Mouse (Mus musculus): ENCODE data around the gene Nemp1. TPM values are rescaled to one million over a fixed set of nuclear protein-coding genes. Genes with fewer than 3 reads are reported as not detected.

Gene Nemp1
- polyA plus RNA-seq, 1 experiment from 2014 or later = 8.9 TPM

- Histone ChIP-seq H3K9me3 (ENCODE audit: control insufficient read depth, low read length) (no peaks in the 10 kb centered on the region), H3K9ac (ENCODE audit: low read length) (no peak overlapping the region), H3K4me2 (ENCODE audit: low read length) (no peak overlapping the region), H3K27ac (ENCODE audit: low read depth) (no peak overlapping the region), H3K4me1 (replicated peaks; ENCODE audit: control insufficient read depth, insufficient read depth, low read length) (peaks cover 2% of the 10 kb centered on the region; the same call in 1 of the 2 replicates), H3K36me3 (ENCODE audit: control insufficient read depth, insufficient read depth, low read length) (no peaks in the 10 kb centered on the region), H3K4me3 (ENCODE audit: low read depth, low read length) (no peak overlapping the region), H3K27me3 (replicated peaks; ENCODE audit: control insufficient read depth, insufficient read depth, low read length) (no peaks in the 10 kb centered on the region)
- no peak for ATAC-seq (replicated peaks; ENCODE audit: low FRiP score, low TSS enrichment, low read depth)
- no peak for DNase-seq (ENCODE audit: low spot score)
- 77% methylated on average over 13 of the region's 13 CpGs for WGBS
These were observed 43.6 kb downstream of the Nemp1 start for GRCm38 (mm10) chr10:127710331-127710730.

GRCm38 (mm10) chr10:127712736-127713135, 46.0 kb downstream of the Nemp1 start:
- Histone ChIP-seq H3K27me3 (replicated peaks; ENCODE audit: control insufficient read depth, insufficient read depth, low read length) (no peaks in the 10 kb centered on the region), H3K27ac (ENCODE audit: low read depth) (no peak overlapping the region), H3K9ac (ENCODE audit: low read length) (no peak overlapping the region), H3K4me2 (ENCODE audit: low read length) (no peak overlapping the region), H3K9me3 (ENCODE audit: control insufficient read depth, low read length) (no peaks in the 10 kb centered on the region), H3K36me3 (ENCODE audit: control insufficient read depth, insufficient read depth, low read length) (no peaks in the 10 kb centered on the region), H3K4me1 (replicated peaks; ENCODE audit: control insufficient read depth, insufficient read depth, low read length) (no peaks in the 10 kb centered on the region), H3K4me3 (ENCODE audit: low read depth, low read length) (no peak overlapping the region)
- DNase-seq (ENCODE audit: low spot score) (no peak), ATAC-seq (replicated peaks; ENCODE audit: low FRiP score, low TSS enrichment, low read depth) (no peak)
- WGBS = 81% methylated on average over 6 of the region's 6 CpGs

- H3K9me3 ChIP-seq (ENCODE audit: control insufficient read depth, low read length) = no peaks in the 10 kb centered on the region
- peak; percentile 78 for DNase-seq (ENCODE audit: low spot score)
- 11% methylated on average over 20 of the region's 20 CpGs for WGBS
- ATAC-seq (replicated peaks; ENCODE audit: low FRiP score, low TSS enrichment, low read depth) = peak; percentile 67
- H3K36me3 ChIP-seq (ENCODE audit: control insufficient read depth, insufficient read depth, low read length) = no peaks in the 10 kb centered on the region
- H3K27ac ChIP-seq (ENCODE audit: low read depth) = peak overlapping the region; percentile 92
- H3K4me1 ChIP-seq (replicated peaks; ENCODE audit: control insufficient read depth, insufficient read depth, low read length) = peaks cover 27% of the 10 kb centered on the region
- peak overlapping the region; percentile 50 for H3K4me2 ChIP-seq (ENCODE audit: low read length)
- H3K27me3 ChIP-seq (replicated peaks; ENCODE audit: control insufficient read depth, insufficient read depth, low read length) = 0 out of 2 replicates have a peak, but pooled peaks cover 3% of the 10 kb centered on the region
- H3K4me3 ChIP-seq (ENCODE audit: low read depth, low read length) = peak overlapping the region; percentile 15
- H3K9ac ChIP-seq (ENCODE audit: low read length) = peak overlapping the region; percentile 41; the same call in 1 of the 2 replicates
These were observed 55.1 kb downstream of the Nemp1 start for GRCm38 (mm10) chr10:127721671-127722418.

GRCm38 (mm10) chr10:127724178-127724577, 57.5 kb downstream of the Nemp1 start, which contains the start of gene Tac2:
Gene Tac2 (plus strand): TSS chr10:127724478.
- DNase-seq (ENCODE audit: low spot score) = no peak
- Histone ChIP-seq H3K9me3 (ENCODE audit: control insufficient read depth, low read length) (no peaks in the 10 kb centered on the region), H3K4me3 (ENCODE audit: low read depth, low read length) (no peak within 1 kb of the TSS), H3K4me2 (ENCODE audit: low read length) (no peak within 1 kb of the TSS), H3K27me3 (replicated peaks; ENCODE audit: control insufficient read depth, insufficient read depth, low read length) (0 out of 2 replicates have a peak, but pooled peaks cover 3% of the 10 kb centered on the region), H3K27ac (ENCODE audit: low read depth) (no peak within 1 kb of the TSS), H3K9ac (ENCODE audit: low read length) (no peak within 1 kb of the TSS), H3K4me1 (replicated peaks; ENCODE audit: control insufficient read depth, insufficient read depth, low read length) (peaks cover 27% of the 10 kb centered on the region), H3K36me3 (ENCODE audit: control insufficient read depth, insufficient read depth, low read length) (no peaks in the 10 kb centered on the region)
- 85% methylated on average over 3 of the region's 3 CpGs for WGBS
- no peak for ATAC-seq (replicated peaks; ENCODE audit: low FRiP score, low TSS enrichment, low read depth)

GRCm38 (mm10) chr10:127725136-127725535, 58.4 kb downstream of the Nemp1 start:
- WGBS = 44% methylated on average over 4 of the region's 4 CpGs
- H3K36me3 ChIP-seq (ENCODE audit: control insufficient read depth, insufficient read depth, low read length) = no peaks in the 10 kb centered on the region
- H3K27ac ChIP-seq (ENCODE audit: low read depth) = no peak overlapping the region
- ATAC-seq (replicated peaks; ENCODE audit: low FRiP score, low TSS enrichment, low read depth) = no peak
- H3K4me2 ChIP-seq (ENCODE audit: low read length) = no peak overlapping the region
- peaks cover 27% of the 10 kb centered on the region for H3K4me1 ChIP-seq (replicated peaks; ENCODE audit: control insufficient read depth, insufficient read depth, low read length)
- H3K27me3 ChIP-seq (replicated peaks; ENCODE audit: control insufficient read depth, insufficient read depth, low read length) = 0 out of 2 replicates have a peak, but pooled peaks cover 3% of the 10 kb centered on the region
- no peak overlapping the region for H3K9ac ChIP-seq (ENCODE audit: low read length)
- H3K9me3 ChIP-seq (ENCODE audit: control insufficient read depth, low read length) = no peaks in the 10 kb centered on the region
- DNase-seq (ENCODE audit: low spot score) = no peak
- H3K4me3 ChIP-seq (ENCODE audit: low read depth, low read length) = no peak overlapping the region

- no peak overlapping the region for H3K27ac ChIP-seq (ENCODE audit: low read depth)
- no peak for DNase-seq (ENCODE audit: low spot score)
- no peak overlapping the region for H3K4me3 ChIP-seq (ENCODE audit: low read depth, low read length)
- no peaks in the 10 kb centered on the region for H3K27me3 ChIP-seq (replicated peaks; ENCODE audit: control insufficient read depth, insufficient read depth, low read length)
- no peak for ATAC-seq (replicated peaks; ENCODE audit: low FRiP score, low TSS enrichment, low read depth)
- 77% methylated on average over 8 of the region's 8 CpGs for WGBS
- no peaks in the 10 kb centered on the region for H3K36me3 ChIP-seq (ENCODE audit: control insufficient read depth, insufficient read depth, low read length)
- no peaks in the 10 kb centered on the region for H3K9me3 ChIP-seq (ENCODE audit: control insufficient read depth, low read length)
- H3K4me1 ChIP-seq (replicated peaks; ENCODE audit: control insufficient read depth, insufficient read depth, low read length) = peaks cover 11% of the 10 kb centered on the region
- no peak overlapping the region for H3K9ac ChIP-seq (ENCODE audit: low read length)
- no peak overlapping the region for H3K4me2 ChIP-seq (ENCODE audit: low read length)
These were observed 61.7 kb downstream of the Nemp1 start for GRCm38 (mm10) chr10:127728437-127728836.

- 66% methylated on average over 11 of the region's 11 CpGs for WGBS
- no peak overlapping the region for H3K27ac ChIP-seq (ENCODE audit: low read depth)
- no peak overlapping the region for H3K9ac ChIP-seq (ENCODE audit: low read length)
- ATAC-seq (replicated peaks; ENCODE audit: low FRiP score, low TSS enrichment, low read depth) (no peak), DNase-seq (ENCODE audit: low spot score) (no peak)
- H3K4me3 ChIP-seq (ENCODE audit: low read depth, low read length) = no peak overlapping the region
- peaks cover 6% of the 10 kb centered on the region; the same call in 1 of the 2 replicates for H3K4me1 ChIP-seq (replicated peaks; ENCODE audit: control insufficient read depth, insufficient read depth, low read length)
- no peaks in the 10 kb centered on the region for H3K27me3 ChIP-seq (replicated peaks; ENCODE audit: control insufficient read depth, insufficient read depth, low read length)
- no peaks in the 10 kb centered on the region for H3K9me3 ChIP-seq (ENCODE audit: control insufficient read depth, low read length)
- no peak overlapping the region for H3K4me2 ChIP-seq (ENCODE audit: low read length)
- H3K36me3 ChIP-seq (ENCODE audit: control insufficient read depth, insufficient read depth, low read length) = no peaks in the 10 kb centered on the region
These were observed 63.7 kb downstream of the Nemp1 start for GRCm38 (mm10) chr10:127730285-127730932.

GRCm38 (mm10) chr10:127730933-127731310, 64.2 kb downstream of the Nemp1 start:
- ATAC-seq (replicated peaks; ENCODE audit: low FRiP score, low TSS enrichment, low read depth) (no peak), DNase-seq (ENCODE audit: low spot score) (no peak)
- Histone ChIP-seq H3K9ac (ENCODE audit: low read length) (no peak overlapping the region), H3K36me3 (ENCODE audit: control insufficient read depth, insufficient read depth, low read length) (no peaks in the 10 kb centered on the region), H3K9me3 (ENCODE audit: control insufficient read depth, low read length) (no peaks in the 10 kb centered on the region), H3K27me3 (replicated peaks; ENCODE audit: control insufficient read depth, insufficient read depth, low read length) (no peaks in the 10 kb centered on the region), H3K27ac (ENCODE audit: low read depth) (no peak overlapping the region), H3K4me1 (replicated peaks; ENCODE audit: control insufficient read depth, insufficient read depth, low read length) (0 out of 2 replicates have a peak, but pooled peaks cover 6% of the 10 kb centered on the region), H3K4me2 (ENCODE audit: low read length) (no peak overlapping the region), H3K4me3 (ENCODE audit: low read depth, low read length) (no peak overlapping the region)
- 41% methylated on average over 9 of the region's 9 CpGs for WGBS
